Mouse (Mus musculus): ENCODE results near the gene Ache.

Gene Ache

DNA sequence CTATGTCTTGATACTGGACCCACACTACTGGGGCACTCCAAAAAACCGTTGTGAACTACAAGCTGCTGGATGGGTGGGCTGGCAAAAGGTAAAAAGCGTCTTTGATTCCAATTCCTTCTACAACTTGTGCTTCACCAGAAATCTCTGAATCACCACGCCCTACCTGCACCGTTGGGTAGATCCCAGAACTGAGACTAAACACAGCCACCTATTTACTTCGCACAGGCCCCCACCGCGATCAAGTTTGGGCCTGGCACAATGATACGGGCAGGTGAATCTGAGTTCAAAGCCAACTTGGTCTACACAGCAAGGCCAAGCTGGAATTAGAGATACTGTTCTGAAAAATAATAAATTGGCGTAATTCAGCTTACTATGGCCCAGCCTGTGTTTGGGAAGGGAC is 8.0 kb downstream of the Ache start:
- no peak for DNase-seq (ENCODE audit: low read depth in 1 of 2, low spot score in 2 of 2)

DNA sequence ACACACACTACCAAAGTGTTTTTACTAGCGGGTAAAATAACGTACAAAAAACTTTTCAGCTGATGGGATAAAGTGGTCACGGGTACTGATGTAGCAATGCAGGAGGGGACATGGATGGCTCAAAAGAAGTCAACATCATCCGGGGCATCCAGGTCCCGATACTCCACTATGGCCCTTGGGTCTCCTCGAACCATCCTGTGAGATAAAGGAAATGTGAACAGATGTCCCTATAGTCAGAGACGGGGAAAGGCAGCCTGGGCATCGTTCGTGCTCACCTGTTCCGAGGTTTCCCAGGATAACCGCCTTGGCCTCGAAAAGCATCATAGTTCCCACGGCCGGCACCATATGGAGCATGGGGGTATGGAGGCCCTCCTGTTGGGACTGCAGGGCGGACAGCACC is 8.4 kb downstream of the Ache start:
- DNase-seq (ENCODE audit: low read depth in 1 of 2, low spot score in 2 of 2) = no peak

DNA sequence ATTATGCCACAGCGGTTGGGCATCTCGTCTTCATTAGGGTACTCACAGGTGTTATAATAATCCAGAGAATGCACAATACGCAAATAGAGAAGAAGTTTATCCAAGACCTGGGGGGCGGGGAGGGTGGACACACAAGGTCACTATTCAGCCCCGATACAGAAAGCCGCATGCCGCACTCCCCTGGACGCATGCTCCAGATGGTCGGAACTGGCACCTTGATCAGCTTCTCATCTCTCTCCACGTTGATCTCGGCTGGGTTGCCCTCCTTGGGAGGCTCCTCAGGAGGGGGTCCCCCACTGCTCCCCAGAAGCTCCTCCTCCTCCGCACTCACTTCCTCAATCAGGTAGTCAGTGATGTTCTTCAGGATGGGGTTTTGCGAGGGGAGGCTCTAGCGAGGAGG is 9.8 kb downstream of the Ache start:
- no peak for DNase-seq (ENCODE audit: low read depth in 1 of 2, low spot score in 2 of 2)

GRCm38 (mm10) chr5:137299240-137299639 is 11.9 kb downstream of the Ache start:
- no peak for DNase-seq (ENCODE audit: low read depth in 1 of 2, low spot score in 2 of 2)

DNA sequence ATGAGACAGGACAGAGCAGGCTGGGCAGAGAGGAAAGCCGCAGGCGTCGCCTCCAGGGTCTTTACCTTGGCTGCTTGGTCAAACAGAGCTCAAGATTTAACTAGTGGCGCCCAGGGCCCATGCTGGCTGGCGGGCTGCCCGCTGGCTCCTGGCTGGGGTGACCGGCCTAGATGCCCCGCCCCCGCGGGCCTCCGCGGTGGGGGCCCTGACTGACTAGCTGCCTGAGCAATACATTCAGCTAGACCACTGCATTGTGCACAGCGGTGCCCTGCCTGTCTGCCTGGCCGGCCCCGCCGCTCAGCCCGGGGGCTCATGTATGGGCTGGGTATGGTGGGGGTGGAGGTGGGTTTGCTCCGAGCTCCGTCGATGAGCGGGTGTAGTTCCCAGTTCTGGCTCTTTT is 13.9 kb downstream of the Ache start:
- DNase-seq (ENCODE audit: low read depth in 1 of 2, low spot score in 2 of 2) = no peak

DNA sequence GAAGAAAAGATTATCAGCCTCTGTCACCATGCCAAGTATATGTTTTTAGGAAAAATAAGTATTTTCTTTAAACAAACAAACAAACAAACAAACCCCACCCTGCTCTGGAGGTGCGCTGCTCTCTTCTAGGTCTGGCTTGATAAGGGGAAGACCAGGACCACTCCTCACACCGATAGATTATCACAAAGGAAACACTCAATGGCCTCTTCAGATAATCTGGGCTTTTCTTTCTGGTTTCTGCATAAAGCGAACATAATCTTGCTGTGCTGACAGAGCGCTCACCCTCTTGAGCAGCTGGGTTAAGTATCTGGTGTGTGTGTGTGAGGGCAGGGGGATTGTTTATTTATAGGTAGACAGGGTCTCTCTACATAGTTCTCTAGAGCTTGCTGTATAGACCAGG is 16.3 kb downstream of the Ache start:
- no peak for DNase-seq (ENCODE audit: low read depth in 1 of 2, low spot score in 2 of 2)

- no peak for DNase-seq (ENCODE audit: low read depth in 1 of 2, low spot score in 2 of 2)
These were observed 16.8 kb downstream of the Ache start for GRCm38 (mm10) chr5:137304165-137304564.

DNA sequence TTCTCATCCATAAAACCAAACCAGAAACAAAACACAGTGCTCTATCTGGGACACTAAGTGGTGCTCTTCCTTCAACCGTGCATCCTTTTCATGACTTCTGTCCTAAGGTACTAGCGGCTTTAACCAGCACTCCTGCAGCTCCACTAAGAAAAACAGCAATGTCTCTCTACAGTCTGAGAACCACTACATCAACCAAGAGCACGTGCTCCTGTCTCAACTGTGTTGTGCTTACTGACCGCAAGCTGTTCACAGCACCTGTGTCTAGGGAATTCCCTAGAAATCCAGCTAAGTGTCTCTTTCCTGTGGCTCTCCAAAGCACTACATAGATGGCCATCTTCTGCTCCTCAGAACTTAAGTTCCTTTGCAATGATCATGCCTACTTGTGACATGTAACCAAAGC is 17.5 kb downstream of the Ache start:
- no peak for DNase-seq (ENCODE audit: low read depth in 1 of 2, low spot score in 2 of 2)

GRCm38 (mm10) chr5:137305822-137306221 is 18.5 kb downstream of the Ache start:
- no peak for DNase-seq (ENCODE audit: low read depth in 1 of 2, low spot score in 2 of 2)

GRCm38 (mm10) chr5:137306439-137307005 is 19.2 kb downstream of the Ache start:
- no peak for DNase-seq (ENCODE audit: low read depth in 1 of 2, low spot score in 2 of 2)

DNA sequence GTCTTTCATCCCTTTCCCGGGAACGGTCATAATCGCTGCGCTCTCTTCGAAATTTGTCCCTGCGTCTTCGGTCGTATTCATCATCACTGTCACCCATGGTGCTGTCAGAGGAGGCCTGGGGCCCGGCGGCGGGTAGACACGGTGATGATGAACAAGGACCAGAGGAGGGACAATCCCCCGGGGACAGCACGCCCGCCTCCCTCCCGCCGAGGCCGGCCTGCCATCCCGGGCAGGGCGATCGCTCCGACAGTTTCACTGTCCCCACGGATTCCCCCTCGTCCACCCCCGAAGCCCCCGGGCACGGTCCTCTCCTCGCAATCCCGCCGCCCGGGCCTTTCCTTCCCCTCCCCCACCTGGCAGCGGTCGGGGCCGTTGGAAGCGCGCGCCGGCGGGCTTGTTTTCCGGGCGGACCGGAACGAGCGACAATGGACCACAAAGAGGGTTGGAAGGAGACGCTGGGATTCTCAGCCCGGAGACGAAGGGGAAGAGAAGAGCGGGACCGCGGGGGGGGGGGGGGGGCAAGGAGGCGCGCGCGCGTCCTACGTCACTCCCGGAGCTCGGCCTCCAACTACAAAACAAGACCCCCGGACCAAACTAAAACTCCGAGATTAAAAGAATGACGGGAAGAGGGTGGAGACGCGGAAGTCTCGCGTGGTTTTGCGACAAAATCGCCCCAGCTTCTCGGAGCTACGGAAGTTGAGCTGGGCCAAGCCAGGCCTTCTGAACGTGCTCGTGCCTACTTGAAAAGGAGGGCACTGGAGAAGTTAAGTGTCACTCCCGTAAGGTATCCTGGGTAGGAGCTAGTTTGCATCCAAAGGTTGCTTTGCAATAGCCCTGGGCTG is 20.0 kb downstream of the Ache start, which contains the start of gene Srrt:
Srrt (minus strand) TSS at position 604 of the 842 bp plus-strand sequence.
- peak; percentile 60 to 75 for DNase-seq (ENCODE audit: low read depth in 1 of 2, low spot score in 2 of 2)

DNA sequence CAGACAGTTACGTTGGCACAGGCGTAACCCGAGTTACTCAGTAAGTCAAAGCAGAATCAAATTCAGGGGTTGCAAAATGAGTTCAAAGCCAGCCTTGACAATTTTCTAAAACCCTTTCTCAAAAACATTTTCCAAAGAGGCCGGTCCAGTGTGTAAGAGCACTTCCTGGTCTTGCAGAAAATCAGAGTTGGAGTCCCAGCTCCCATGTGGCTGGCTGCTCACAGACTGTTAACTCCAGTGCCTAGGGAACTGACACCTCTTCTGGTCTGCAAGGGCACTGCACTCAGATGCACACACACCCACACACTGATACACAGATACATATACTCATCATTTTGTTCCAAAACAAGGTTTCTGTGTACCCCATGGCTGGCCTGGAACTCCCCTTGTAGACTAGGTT is 21.0 kb downstream of the Ache start:
- no peak for DNase-seq (ENCODE audit: low read depth in 1 of 2, low spot score in 2 of 2)

DNA sequence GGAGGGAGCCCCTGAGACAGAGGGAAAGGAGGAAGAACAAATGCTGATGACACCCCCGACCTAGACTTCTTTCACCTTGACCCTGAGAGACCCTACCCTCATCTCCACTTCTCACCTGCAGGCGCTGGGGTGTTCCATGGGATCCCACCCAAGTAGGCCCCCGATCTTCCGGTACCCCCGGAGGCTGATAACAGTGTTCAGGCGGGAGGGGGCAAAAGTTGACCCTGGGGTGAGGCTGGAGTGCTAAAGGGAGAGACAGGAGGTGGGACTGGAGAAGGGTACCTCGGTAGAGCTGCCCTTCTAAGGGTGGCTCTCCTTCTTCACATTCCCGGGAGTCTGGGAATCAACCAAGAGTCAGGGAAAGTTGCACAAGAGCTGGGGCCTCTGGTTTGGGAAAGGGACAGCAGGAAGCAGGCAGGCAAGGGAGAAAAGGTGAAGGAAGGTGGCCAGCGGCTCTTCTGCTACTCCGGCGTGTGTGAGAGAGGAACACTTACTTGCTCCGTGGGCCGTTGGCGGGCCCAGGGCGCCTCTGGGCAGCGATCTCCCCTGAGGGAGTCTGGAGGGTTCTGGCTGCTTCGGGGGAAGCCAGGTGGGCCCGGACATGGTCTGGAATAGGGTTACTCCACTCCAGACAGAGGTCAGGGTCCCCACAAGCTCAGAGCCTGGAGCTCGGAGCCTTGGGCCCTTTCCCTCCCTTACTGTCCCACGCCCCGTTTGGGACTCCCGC is 26.3 kb downstream of the Ache start:
- DNase-seq (ENCODE audit: low read depth in 1 of 2, low spot score in 2 of 2) = no peak

DNA sequence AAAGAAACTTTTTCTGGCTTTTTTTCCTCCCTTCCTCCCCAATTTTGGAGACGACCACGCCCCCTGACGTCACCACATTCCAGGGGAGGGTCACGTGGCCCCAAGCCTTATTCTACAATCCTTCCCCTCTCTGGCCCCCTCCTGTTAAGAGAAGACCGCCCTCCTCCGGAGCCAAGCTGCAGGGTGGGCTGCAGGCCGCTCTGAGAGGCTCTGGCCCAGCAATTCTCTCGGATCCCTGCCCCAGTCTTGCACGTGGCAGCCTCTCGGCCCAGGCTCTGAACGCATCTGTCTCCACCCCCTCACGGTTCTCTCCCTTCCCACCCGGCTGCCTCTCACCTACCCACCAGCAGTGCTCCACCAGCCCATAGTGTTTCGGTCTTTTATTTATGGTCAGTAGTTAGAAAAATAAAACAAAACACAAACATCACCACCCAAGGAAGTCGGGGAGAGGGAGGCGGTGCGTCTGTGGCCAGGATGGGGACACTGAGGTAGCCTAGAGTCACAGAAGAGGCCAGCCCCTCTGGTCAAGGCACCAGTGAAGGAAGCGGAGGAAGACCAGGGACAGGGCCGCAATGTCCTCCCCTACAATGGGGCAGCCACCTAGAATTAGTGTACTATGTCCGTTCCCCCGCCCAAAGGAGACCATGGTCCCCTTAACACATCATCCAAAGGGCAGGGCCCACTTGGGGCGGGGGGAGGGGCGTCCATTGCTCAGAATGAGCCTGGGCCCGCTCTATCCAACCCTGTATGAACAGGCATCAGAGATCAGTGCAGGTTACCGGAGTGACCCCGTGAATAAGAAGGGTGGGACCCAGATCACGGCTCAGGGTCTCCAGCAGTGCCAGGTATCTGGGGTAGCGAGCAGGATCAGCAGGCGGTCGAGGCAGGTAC is 27.1 kb downstream of the Ache start, which contains the start of gene Trip6:
Trip6 (minus strand) TSS at position 212 of the 891 bp plus-strand sequence.
- DNase-seq (ENCODE audit: low read depth in 1 of 2, low spot score in 2 of 2) = no peak

GRCm38 (mm10) chr5:137315084-137315903 is 28.0 kb downstream of the Ache start:
- DNase-seq (ENCODE audit: low read depth in 1 of 2, low spot score in 2 of 2) = no peak

DNA sequence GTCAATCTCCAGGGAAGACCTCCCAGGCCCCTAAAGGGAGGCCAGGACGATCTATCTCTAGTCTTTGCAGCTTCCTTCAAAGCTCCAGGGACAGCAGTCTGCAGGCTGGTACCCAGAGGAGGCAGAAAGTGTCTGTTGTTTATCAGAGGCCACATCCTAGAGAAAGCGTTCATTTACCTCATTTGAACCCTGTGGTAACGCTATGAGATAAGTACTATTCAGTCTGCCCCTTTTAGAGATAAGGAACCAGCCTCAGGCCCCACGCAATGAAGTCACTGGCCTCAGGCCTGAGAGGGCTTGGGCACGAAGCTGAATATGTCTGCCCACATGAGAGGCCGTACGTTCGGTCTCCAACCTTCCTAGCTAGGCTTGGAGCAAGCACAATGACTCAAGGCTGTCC is 30.0 kb downstream of the Ache start:
- no peak for DNase-seq (ENCODE audit: low read depth in 1 of 2, low spot score in 2 of 2)

- DNase-seq (ENCODE audit: low read depth in 1 of 2, low spot score in 2 of 2) = no peak
These were observed 31.3 kb downstream of the Ache start for GRCm38 (mm10) chr5:137318570-137318969.

DNA sequence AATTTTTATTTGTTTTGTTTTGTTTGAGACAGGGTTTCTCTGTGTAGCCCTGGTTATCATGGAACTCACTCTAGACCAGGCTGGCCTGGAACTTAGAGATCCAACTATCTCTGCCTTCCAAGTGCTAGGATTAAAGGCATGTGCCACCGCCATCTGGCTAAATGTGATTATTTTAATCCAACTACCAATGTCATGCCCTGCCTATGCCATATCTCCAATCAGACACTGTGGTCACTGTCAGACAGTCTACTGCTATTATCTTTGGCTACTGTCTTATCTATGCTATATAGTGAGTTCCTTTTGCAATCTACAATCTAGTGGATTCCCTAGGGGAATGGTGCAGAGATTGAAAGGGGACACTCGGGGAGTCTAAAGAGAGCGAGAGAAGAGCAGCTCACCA is 33.7 kb downstream of the Ache start:
- DNase-seq (ENCODE audit: low read depth in 1 of 2, low spot score in 2 of 2) = no peak

- peak in 1 of 2 experiments; percentile 33 for DNase-seq (ENCODE audit: low read depth in 1 of 2, low spot score in 2 of 2)
These were observed 43.6 kb downstream of the Ache start for GRCm38 (mm10) chr5:137330910-137331309.

GRCm38 (mm10) chr5:137332857-137333511 is 45.7 kb downstream of the Ache start:
- no peak for DNase-seq (ENCODE audit: low read depth in 1 of 2, low spot score in 2 of 2)
